Mouse (Mus musculus) C2C12 (cell line): ENCODE measurements around the gene Alpk1.

Experiments used
- CTCF ChIP-seq: IDR thresholded peaks from one replicate; pipeline ENCODE4 v1.5.1; 2011; ENCODE audit not compliant: control insufficient read depth, insufficient read depth, insufficient read length
- MAX ChIP-seq: IDR thresholded peaks from one replicate; pipeline ENCODE4 v1.6.1; 2011; ENCODE audit warnings: mild to moderate bottlenecking, control low read depth
- MYOG ChIP-seq: IDR thresholded peaks from one replicate; pipeline ENCODE4 v1.6.1; 2011; ENCODE audit not compliant: control insufficient read depth, insufficient read length; ENCODE audit errors: extremely low read depth
- USF1 ChIP-seq: IDR thresholded peaks from one replicate; pipeline ENCODE4 v1.6.1; 2011; ENCODE audit warnings: low read depth, mild to moderate bottlenecking, control low read depth, moderate library complexity

GRCm38 (mm10) chr3:127821209-127821608 is 40.9 kb upstream of the Alpk1 start:
- TF ChIP-seq MAX (no peak), MYOG (no peak), CTCF (no peak), USF1 (no peak)
